Mouse (Mus musculus): ENCODE measurements at regions not wholly inside any gene's neighbourhood (a gene's known extent, or its start where the extent isn't known, plus 50 kb on each side); places are given as distances from the start of the nearest gene placed in this dataset.

GRCm38 (mm10) chr13:28770018-28770417 lies 183.5 kb downstream of the Sox4 start:
- Histone ChIP-seq H3K36me3 (ENCODE audit: control insufficient read depth, insufficient read depth, low read length) (no peaks in the 10 kb centered on the region), H3K27ac (ENCODE audit: control insufficient read depth, insufficient read depth, low read length) (peak overlapping the region; percentile 71), H3K4me1 (replicated peaks; ENCODE audit: control insufficient read depth, insufficient read depth, low read length) (peaks cover 21% of the 10 kb centered on the region), H3K4me3 (ENCODE audit: control insufficient read depth, insufficient read depth, low read length) (no peak overlapping the region), H3K27me3 (ENCODE audit: control insufficient read depth, insufficient read depth, low read length) (no peaks in the 10 kb centered on the region)
- 47% methylated on average over 4 of the region's 4 CpGs for WGBS
- DNase-seq = no peak
- TF ChIP-seq CTCF (IDR thresholded peaks at IDR 0.05; ENCODE audit: borderline replicate concordance, control insufficient read depth, extremely low read depth, insufficient read depth, low read length, poor library complexity) (no peak), POLR2A (IDR thresholded peaks at IDR 0.05; ENCODE audit: control insufficient read depth, extremely low read depth, insufficient read depth, low read length, poor library complexity) (no peak)

GRCm38 (mm10) chr13:28768717-28769426 lies 184.6 kb downstream of the Sox4 start:
- Histone ChIP-seq H3K4me3 (ENCODE audit: control insufficient read depth, insufficient read depth, low read length) (no peak overlapping the region), H3K4me1 (replicated peaks; ENCODE audit: control insufficient read depth, insufficient read depth, low read length) (peaks cover 21% of the 10 kb centered on the region), H3K27me3 (ENCODE audit: control insufficient read depth, insufficient read depth, low read length) (no peaks in the 10 kb centered on the region), H3K36me3 (ENCODE audit: control insufficient read depth, insufficient read depth, low read length) (no peaks in the 10 kb centered on the region), H3K27ac (ENCODE audit: control insufficient read depth, insufficient read depth, low read length) (no peak overlapping the region)
- TF ChIP-seq CTCF (IDR thresholded peaks at IDR 0.05; ENCODE audit: borderline replicate concordance, control insufficient read depth, extremely low read depth, insufficient read depth, low read length, poor library complexity) = no peak
- TF ChIP-seq POLR2A (IDR thresholded peaks at IDR 0.05; ENCODE audit: control insufficient read depth, extremely low read depth, insufficient read depth, low read length, poor library complexity) = no peak
- 93% methylated on average over 14 of the region's 14 CpGs for WGBS
- DNase-seq = no peak

- 29% methylated on average over 2 of the region's 2 CpGs for WGBS
- no peak for TF ChIP-seq POLR2A (IDR thresholded peaks at IDR 0.05; ENCODE audit: control insufficient read depth, extremely low read depth, insufficient read depth, low read length, poor library complexity)
- no peak for TF ChIP-seq CTCF (IDR thresholded peaks at IDR 0.05; ENCODE audit: borderline replicate concordance, control insufficient read depth, extremely low read depth, insufficient read depth, low read length, poor library complexity)
- Histone ChIP-seq H3K4me1 (replicated peaks; ENCODE audit: control insufficient read depth, insufficient read depth, low read length) (peaks cover 15% of the 10 kb centered on the region), H3K27me3 (ENCODE audit: control insufficient read depth, insufficient read depth, low read length) (no peaks in the 10 kb centered on the region), H3K27ac (ENCODE audit: control insufficient read depth, insufficient read depth, low read length) (no peak overlapping the region), H3K36me3 (ENCODE audit: control insufficient read depth, insufficient read depth, low read length) (no peaks in the 10 kb centered on the region), H3K4me3 (ENCODE audit: control insufficient read depth, insufficient read depth, low read length) (no peak overlapping the region)
- DNase-seq = peak; percentile 36
Measured at GRCm38 (mm10) chr13:28762555-28762954, 191.0 kb downstream of the Sox4 start.

- H3K4me1 ChIP-seq (replicated peaks; ENCODE audit: control insufficient read depth, insufficient read depth, low read length) = peaks cover 26% of the 10 kb centered on the region
- no peak for TF ChIP-seq CTCF (IDR thresholded peaks at IDR 0.05; ENCODE audit: borderline replicate concordance, control insufficient read depth, extremely low read depth, insufficient read depth, low read length, poor library complexity)
- no peak for TF ChIP-seq POLR2A (IDR thresholded peaks at IDR 0.05; ENCODE audit: control insufficient read depth, extremely low read depth, insufficient read depth, low read length, poor library complexity)
- no peaks in the 10 kb centered on the region for H3K27me3 ChIP-seq (ENCODE audit: control insufficient read depth, insufficient read depth, low read length)
- no peak for DNase-seq
- whole genome bisulfite sequencing = 48% methylated on average over 3 of the region's 3 CpGs
- peak overlapping the region; percentile 68; the same call in 1 of the 2 replicates for H3K27ac ChIP-seq (ENCODE audit: control insufficient read depth, insufficient read depth, low read length)
- no peak overlapping the region for H3K4me3 ChIP-seq (ENCODE audit: control insufficient read depth, insufficient read depth, low read length)
- no peaks in the 10 kb centered on the region for H3K36me3 ChIP-seq (ENCODE audit: control insufficient read depth, insufficient read depth, low read length)
Measured at GRCm38 (mm10) chr13:28759026-28759425, 194.5 kb downstream of the Sox4 start.

- Histone ChIP-seq H3K4me3 (ENCODE audit: control insufficient read depth, insufficient read depth, low read length) (peak overlapping the region; percentile 42), H3K27ac (ENCODE audit: control insufficient read depth, insufficient read depth, low read length) (peak overlapping the region; percentile 87), H3K27me3 (ENCODE audit: control insufficient read depth, insufficient read depth, low read length) (no peaks in the 10 kb centered on the region), H3K4me1 (replicated peaks; ENCODE audit: control insufficient read depth, insufficient read depth, low read length) (peaks cover 24% of the 10 kb centered on the region), H3K36me3 (ENCODE audit: control insufficient read depth, insufficient read depth, low read length) (no peaks in the 10 kb centered on the region)
- TF ChIP-seq CTCF (IDR thresholded peaks at IDR 0.05; ENCODE audit: borderline replicate concordance, control insufficient read depth, extremely low read depth, insufficient read depth, low read length, poor library complexity) (no peak), POLR2A (IDR thresholded peaks at IDR 0.05; ENCODE audit: control insufficient read depth, extremely low read depth, insufficient read depth, low read length, poor library complexity) (no peak)
- WGBS = 10% methylated on average over 13 of the region's 13 CpGs
- DNase-seq = peak; percentile 89
Measured at GRCm38 (mm10) chr13:28757846-28758522, 195.5 kb downstream of the Sox4 start.

GRCm38 (mm10) chr13:28756915-28757765 lies 196.4 kb downstream of the Sox4 start:
- peak; percentile 49 for DNase-seq
- TF ChIP-seq POLR2A (IDR thresholded peaks at IDR 0.05; ENCODE audit: control insufficient read depth, extremely low read depth, insufficient read depth, low read length, poor library complexity) (no peak), CTCF (IDR thresholded peaks at IDR 0.05; ENCODE audit: borderline replicate concordance, control insufficient read depth, extremely low read depth, insufficient read depth, low read length, poor library complexity) (no peak)
- H3K27ac ChIP-seq (ENCODE audit: control insufficient read depth, insufficient read depth, low read length) = peak overlapping the region; percentile 87
- 14% methylated on average over 11 of the region's 11 CpGs for WGBS
- H3K4me1 ChIP-seq (replicated peaks; ENCODE audit: control insufficient read depth, insufficient read depth, low read length) = peaks cover 22% of the 10 kb centered on the region
- H3K4me3 ChIP-seq (ENCODE audit: control insufficient read depth, insufficient read depth, low read length) = peak overlapping the region; percentile 19
- no peaks in the 10 kb centered on the region for H3K36me3 ChIP-seq (ENCODE audit: control insufficient read depth, insufficient read depth, low read length)
- H3K27me3 ChIP-seq (ENCODE audit: control insufficient read depth, insufficient read depth, low read length) = no peaks in the 10 kb centered on the region

All from thymus, adult 2 months (tissue).